Mouse (Mus musculus) heart, embryonic 12.5 days (tissue): ENCODE measurements at regions not wholly inside any gene's neighbourhood (a gene's known extent, or its start where the extent isn't known, plus 50 kb on each side); places are given as distances from the start of the nearest gene placed in this dataset.

Experiments used
- ATAC-seq: fragments of 200-750 bp; cut with Nextera tagmentation; 2 replicates; pipeline ENCODE4 v1.8.0; 2017; ENCODE audit warnings: moderate TSS enrichment, moderate library complexity; ENCODE audit not compliant: insufficient number of reproducible peaks, low FRiP score
- H3K27ac ChIP-seq: fragments of 300-500 bp; sonication (generic); 2 replicates; pipeline ENCODE4 v1.5.1; 2016; ENCODE audit warnings: mild to moderate bottlenecking, moderate library complexity; ENCODE audit not compliant: poor library complexity, severe bottlenecking
- H3K27me3 ChIP-seq: fragments of 300-500 bp; sonication (generic); replicated peaks from 2 replicates; pipeline ENCODE4 v1.6.1; 2016; ENCODE audit warnings: mild to moderate bottlenecking, moderate library complexity
- H3K36me3 ChIP-seq: fragments of 300-500 bp; sonication (generic); 2 replicates; pipeline ENCODE4 v1.6.1; 2016; ENCODE audit warnings: mild to moderate bottlenecking, moderate library complexity
- H3K4me1 ChIP-seq: fragments of 300-500 bp; sonication (generic); replicated peaks from 2 replicates; pipeline ENCODE4 v1.6.1; 2016; ENCODE audit warnings: mild to moderate bottlenecking
- H3K4me2 ChIP-seq: fragments of 300-500 bp; sonication (generic); 2 replicates; pipeline ENCODE4 v1.6.1; 2016; ENCODE audit warnings: mild to moderate bottlenecking, moderate library complexity
- H3K4me3 ChIP-seq: fragments of 300-500 bp; sonication (generic); 2 replicates; pipeline ENCODE4 v1.5.1; 2016; ENCODE audit warnings: mild to moderate bottlenecking
- H3K9ac ChIP-seq: fragments of 300-500 bp; sonication (generic); 2 replicates; pipeline ENCODE4 v1.6.1; 2016; ENCODE audit warnings: mild to moderate bottlenecking, moderate library complexity
- H3K9me3 ChIP-seq: fragments of 300-500 bp; sonication (generic); replicated peaks from 2 replicates; pipeline ENCODE4 v1.6.1; 2016; ENCODE audit warnings: mild to moderate bottlenecking, moderate library complexity
- WGBS: fragments of 180-500 bp; shearing (Covaris S2); methylation state at CpG from one replicate; pipeline ENCODE4 v1.1.7; 2016; 5-methylcytosine and 5-hydroxymethylcytosine counted together

DNA sequence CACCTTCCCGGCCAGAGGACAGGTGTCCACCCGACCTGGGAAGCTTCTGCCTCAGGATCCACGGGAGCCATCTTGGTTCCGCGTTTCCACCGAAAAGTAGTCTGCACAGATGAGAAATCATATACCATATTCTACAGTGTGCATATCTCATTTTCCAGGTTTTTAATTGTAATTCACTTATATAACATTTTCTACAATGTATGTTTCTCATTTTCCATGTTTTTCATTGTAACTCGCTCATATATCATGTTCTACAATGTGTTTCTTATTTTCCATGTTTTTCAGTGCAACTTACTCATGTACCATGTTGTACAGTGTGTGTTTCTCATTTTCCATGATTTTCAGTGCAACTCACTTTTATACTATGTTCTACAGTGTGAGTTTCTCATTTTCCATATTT lies 65.4 kb upstream of the Rab39b start:
- Histone ChIP-seq H3K27me3 (no peaks in the 10 kb centered on the region), H3K4me1 (no peaks in the 10 kb centered on the region), H3K9me3 (no peaks in the 10 kb centered on the region), H3K36me3 (no peaks in the 10 kb centered on the region), H3K4me3 (no peak overlapping the region), H3K27ac (no peak overlapping the region), H3K4me2 (no peak overlapping the region), H3K9ac (no peak overlapping the region)
- 80% methylated on average over 7 of the region's 7 CpGs for WGBS
- no peak for ATAC-seq
